Mouse (Mus musculus): ENCODE measurements around the gene Eral1.

- no peak for TF ChIP-seq CTCF (IDR thresholded peaks at IDR 0.05; ENCODE audit: borderline replicate concordance, insufficient read depth, low read depth, low read length)
- no peak for TF ChIP-seq POLR2A (IDR thresholded peaks at IDR 0.05; ENCODE audit: borderline replicate concordance, insufficient read depth, low read length)
Measured at GRCm38 (mm10) chr11:78069646-78070045, 10.5 kb downstream of the Eral1 start.

Measured in cerebellum, adult 2 months (tissue).